Mouse (Mus musculus) neural tube, embryonic 12.5 days (tissue): ENCODE data around the gene Stxbp1. TPM values are rescaled to one million over a fixed set of nuclear protein-coding genes. Genes with fewer than 3 reads are reported as not detected.
"Not testable (repeated sequence)": the region's sequence is repeated elsewhere in the genome, so short reads cannot be mapped to it uniquely, and the experiment has no call there.

Experiments
- ATAC-seq: fragments of 200-750 bp; cut with Nextera tagmentation; 2 replicates; pipeline ENCODE4 v1.8.0; 2017; ENCODE audit warnings: low read depth, mild to moderate bottlenecking, moderate TSS enrichment, moderate library complexity; ENCODE audit not compliant: low FRiP score
- H3K27ac ChIP-seq: fragments of 300-500 bp; sonication (generic); 2 replicates; pipeline ENCODE4 v1.5.1; 2016
- H3K27me3 ChIP-seq: fragments of 300-500 bp; sonication (generic); replicated peaks from 2 replicates; pipeline ENCODE4 v1.6.1; 2016; ENCODE audit warnings: mild to moderate bottlenecking
- H3K36me3 ChIP-seq: fragments of 300-500 bp; sonication (generic); 2 replicates; pipeline ENCODE4 v1.6.1; 2016; ENCODE audit warnings: mild to moderate bottlenecking
- H3K4me1 ChIP-seq: fragments of 300-500 bp; sonication (generic); 2 replicates; pipeline ENCODE4 v1.6.1; 2016
- H3K4me2 ChIP-seq: fragments of 300-500 bp; sonication (generic); replicated peaks from 2 replicates; pipeline ENCODE4 v1.6.1; 2016; ENCODE audit warnings: mild to moderate bottlenecking
- H3K4me3 ChIP-seq: fragments of 300-500 bp; sonication (generic); 2 replicates; pipeline ENCODE4 v1.5.1; 2016
- H3K9ac ChIP-seq: fragments of 300-500 bp; sonication (generic); 2 replicates; pipeline ENCODE4 v1.6.1; 2016; ENCODE audit warnings: mild to moderate bottlenecking
- H3K9me3 ChIP-seq: fragments of 300-500 bp; sonication (generic); 2 replicates; pipeline ENCODE4 v1.6.1; 2016; ENCODE audit warnings: mild to moderate bottlenecking
- WGBS: fragments of 180-500 bp; shearing (Covaris S2); methylation state at CpG from one replicate; pipeline ENCODE4 v1.1.7; 2016; 5-methylcytosine and 5-hydroxymethylcytosine counted together
- polyA plus RNA-seq: library from polyadenylated mRNA; unstranded; fragments of >200 nt; fragmentation: Nextera tagmentation; extraction: Ambion mirVana; gene quantifications from 2 replicates; pipeline ENCODE4 v1.2.1, GENCODE M21; 2016

The Stxbp1 gene
- polyA plus RNA-seq, 1 experiment from 2014 or later: 130 TPM

- Histone ChIP-seq H3K4me2 (no peak overlapping the region), H3K4me3 (no peak overlapping the region), H3K27ac (no peak overlapping the region), H3K27me3 (no peaks in the 10 kb centered on the region), H3K9me3 (no peaks in the 10 kb centered on the region), H3K9ac (no peak overlapping the region), H3K36me3 (no peaks in the 10 kb centered on the region), H3K4me1 (peaks cover 12% of the 10 kb centered on the region)
- no peak for ATAC-seq
- 62% methylated on average over 6 of the region's 6 CpGs for WGBS
Observed at GRCm38 (mm10) chr2:32869721-32870274, 22.8 kb upstream of the Stxbp1 start.

- H3K9me3 ChIP-seq: no peaks in the 10 kb centered on the region
- H3K36me3 ChIP-seq: no peaks in the 10 kb centered on the region
- no peak for ATAC-seq
- no peak overlapping the region for H3K4me3 ChIP-seq
- no peak overlapping the region for H3K27ac ChIP-seq
- no peak overlapping the region for H3K4me2 ChIP-seq
- H3K4me1 ChIP-seq: no peaks in the 10 kb centered on the region; the same call in 1 of the 2 replicates
- 89% methylated on average over 4 of the region's 4 CpGs for WGBS
- H3K9ac ChIP-seq: no peak overlapping the region
- no peaks in the 10 kb centered on the region for H3K27me3 ChIP-seq
Observed at GRCm38 (mm10) chr2:32867354-32867753, 20.3 kb upstream of the Stxbp1 start.

GRCm38 (mm10) chr2:32864755-32865154, 17.7 kb upstream of the Stxbp1 start:
- Histone ChIP-seq H3K4me2 (no peak overlapping the region), H3K9ac (no peak overlapping the region), H3K4me3 (no peak overlapping the region), H3K27ac (no peak overlapping the region), H3K27me3 (no peaks in the 10 kb centered on the region), H3K36me3 (no peaks in the 10 kb centered on the region), H3K9me3 (no peaks in the 10 kb centered on the region), H3K4me1 (no peaks in the 10 kb centered on the region)
- 66% methylated on average over 2 of the region's 2 CpGs for WGBS
- no peak for ATAC-seq

GRCm38 (mm10) chr2:32863317-32863716, 16.3 kb upstream of the Stxbp1 start:
- H3K4me3 ChIP-seq: no peak overlapping the region
- WGBS: 92% methylated on average over 3 of the region's 3 CpGs

GRCm38 (mm10) chr2:32860799-32861198, 13.8 kb upstream of the Stxbp1 start:
- no peak overlapping the region for H3K9ac ChIP-seq
- H3K36me3 ChIP-seq: no peaks in the 10 kb centered on the region
- no peak for ATAC-seq
- no peak overlapping the region for H3K4me2 ChIP-seq
- H3K4me1 ChIP-seq: no peaks in the 10 kb centered on the region
- H3K27me3 ChIP-seq: no peaks in the 10 kb centered on the region
- 68% methylated on average over 8 of the region's 8 CpGs for WGBS
- H3K4me3 ChIP-seq: no peak overlapping the region
- no peak overlapping the region for H3K27ac ChIP-seq
- H3K9me3 ChIP-seq: no peaks in the 10 kb centered on the region

More at GRCm38 (mm10) chr2:32863317-32863716, 16.3 kb upstream of the Stxbp1 start:
- H3K4me1 ChIP-seq: no peaks in the 10 kb centered on the region
- H3K27ac ChIP-seq: no peak overlapping the region
- H3K27me3 ChIP-seq: no peaks in the 10 kb centered on the region
- H3K9ac ChIP-seq: no peak overlapping the region
- ATAC-seq: no peak
- no peak overlapping the region for H3K4me2 ChIP-seq
- H3K36me3 ChIP-seq: no peaks in the 10 kb centered on the region
- H3K9me3 ChIP-seq: no peaks in the 10 kb centered on the region

DNA sequence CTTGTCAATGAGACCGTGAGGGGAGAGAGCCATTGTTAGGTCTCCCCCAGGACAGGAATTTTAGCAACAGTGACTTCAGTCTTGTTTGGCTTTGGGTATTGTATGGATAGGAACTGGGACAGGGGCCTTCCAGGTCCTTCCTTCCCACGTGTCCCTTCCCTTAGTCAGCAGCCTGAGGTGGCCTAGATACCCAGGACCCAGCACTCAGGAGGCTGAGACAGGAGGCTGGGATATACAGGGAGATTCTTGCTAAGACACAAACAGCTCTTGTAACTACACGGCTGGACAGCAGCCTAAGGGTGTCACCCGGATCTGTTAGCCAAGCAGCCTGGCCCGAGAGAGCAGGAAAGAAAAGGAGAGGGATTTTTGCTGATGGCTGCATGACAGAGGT, 12.6 kb upstream of the Stxbp1 start:
- Histone ChIP-seq H3K36me3 (no peaks in the 10 kb centered on the region), H3K4me1 (no peaks in the 10 kb centered on the region), H3K9me3 (no peaks in the 10 kb centered on the region), H3K4me3 (no peak overlapping the region), H3K27ac (no peak overlapping the region), H3K9ac (no peak overlapping the region), H3K27me3 (no peaks in the 10 kb centered on the region), H3K4me2 (no peak overlapping the region)
- 87% methylated on average over 5 of the region's 5 CpGs for WGBS
- no peak for ATAC-seq

DNA sequence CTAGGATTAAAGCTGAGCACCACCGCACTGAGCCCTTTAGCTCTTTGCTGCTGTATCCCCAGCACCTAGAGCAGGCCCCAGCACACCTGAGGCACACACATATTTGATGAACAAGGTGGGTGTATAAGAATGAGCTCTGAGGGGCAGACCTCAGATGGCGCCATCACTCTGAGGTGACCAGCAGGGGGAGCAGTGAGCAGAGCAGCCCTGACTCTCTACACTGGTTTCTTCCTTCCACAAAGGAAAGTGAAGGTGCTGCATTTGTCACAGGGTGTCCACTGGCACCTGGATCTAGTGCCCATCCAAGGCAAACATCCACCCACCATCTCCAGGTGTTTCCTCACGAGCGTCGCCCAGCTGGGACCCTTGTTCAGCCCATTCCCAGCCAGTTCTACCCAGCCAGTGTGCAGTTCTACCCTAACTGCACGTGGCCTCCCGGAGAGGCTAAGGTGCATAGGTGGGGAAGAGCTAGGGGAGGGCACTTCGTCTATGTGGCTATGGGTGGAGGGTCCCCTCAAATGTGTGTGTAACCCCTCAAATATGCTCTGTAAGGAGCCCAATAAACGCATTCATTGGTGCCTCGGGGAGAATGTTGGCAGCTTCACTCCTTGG, 12.1 kb upstream of the Stxbp1 start:
- Histone ChIP-seq H3K4me3 (no peak overlapping the region), H3K9me3 (no peaks in the 10 kb centered on the region), H3K27me3 (no peaks in the 10 kb centered on the region), H3K4me1 (no peaks in the 10 kb centered on the region), H3K4me2 (no peak overlapping the region), H3K9ac (no peak overlapping the region), H3K27ac (no peak overlapping the region), H3K36me3 (no peaks in the 10 kb centered on the region)
- ATAC-seq: peak; percentile 45; the same call in 1 of the 2 replicates
- 43% methylated on average over 10 of the region's 10 CpGs for WGBS

GRCm38 (mm10) chr2:32857584-32857983, 10.5 kb upstream of the Stxbp1 start:
- H3K27ac ChIP-seq: no peak overlapping the region
- H3K4me3 ChIP-seq: no peak overlapping the region
- peaks cover under 1% of the 10 kb centered on the region; the same call in 1 of the 2 replicates for H3K27me3 ChIP-seq
- 2% methylated on average over 7 of the region's 7 CpGs for WGBS
- ATAC-seq: peak; percentile 19; the same call in 1 of the 2 replicates
- H3K9me3 ChIP-seq: no peaks in the 10 kb centered on the region
- no peak overlapping the region for H3K9ac ChIP-seq
- H3K36me3 ChIP-seq: no peaks in the 10 kb centered on the region
- H3K4me2 ChIP-seq: no peak overlapping the region
- no peaks in the 10 kb centered on the region for H3K4me1 ChIP-seq

GRCm38 (mm10) chr2:32855790-32856465, 8.9 kb upstream of the Stxbp1 start:
- ATAC-seq: no peak
- H3K4me1 ChIP-seq: peaks cover 7% of the 10 kb centered on the region
- H3K27ac ChIP-seq: no peak overlapping the region
- no peaks in the 10 kb centered on the region for H3K36me3 ChIP-seq
- 38% methylated on average over 5 of the region's 5 CpGs for WGBS
- H3K9ac ChIP-seq: no peak overlapping the region
- H3K4me3 ChIP-seq: no peak overlapping the region
- H3K4me2 ChIP-seq: no peak overlapping the region
- H3K27me3 ChIP-seq: peaks cover 10% of the 10 kb centered on the region
- no peaks in the 10 kb centered on the region for H3K9me3 ChIP-seq

- peaks cover 7% of the 10 kb centered on the region for H3K4me1 ChIP-seq
- no peaks in the 10 kb centered on the region for H3K36me3 ChIP-seq
- ATAC-seq: no peak
- H3K4me3 ChIP-seq: no peak overlapping the region
- peaks cover 10% of the 10 kb centered on the region for H3K27me3 ChIP-seq
- no peak overlapping the region for H3K27ac ChIP-seq
- no peak overlapping the region for H3K9ac ChIP-seq
- H3K9me3 ChIP-seq: no peaks in the 10 kb centered on the region
- 75% methylated on average over 7 of the region's 7 CpGs for WGBS
- no peak overlapping the region for H3K4me2 ChIP-seq
Observed at GRCm38 (mm10) chr2:32855046-32855785, 8.2 kb upstream of the Stxbp1 start.

- H3K4me2 ChIP-seq: no peak overlapping the region
- H3K9ac ChIP-seq: no peak overlapping the region
- H3K36me3 ChIP-seq: no peaks in the 10 kb centered on the region
- ATAC-seq: no peak
- no peak overlapping the region for H3K4me3 ChIP-seq
- 6% methylated on average over 8 of the region's 8 CpGs for WGBS
- H3K27ac ChIP-seq: no peak overlapping the region
- H3K4me1 ChIP-seq: peaks cover 7% of the 10 kb centered on the region
- peaks cover 10% of the 10 kb centered on the region for H3K27me3 ChIP-seq
- no peaks in the 10 kb centered on the region for H3K9me3 ChIP-seq
Observed at GRCm38 (mm10) chr2:32854206-32854605, 7.2 kb upstream of the Stxbp1 start.

GRCm38 (mm10) chr2:32853716-32854115, 6.7 kb upstream of the Stxbp1 start:
- H3K4me2 ChIP-seq, H3K27ac ChIP-seq, H3K36me3 ChIP-seq, H3K9me3 ChIP-seq, H3K4me1 ChIP-seq, ATAC-seq, H3K9ac ChIP-seq, H3K4me3 ChIP-seq: not testable (repeated sequence)
- WGBS: 75% methylated on average over 4 of the region's 4 CpGs
- H3K27me3 ChIP-seq: peaks cover 10% of the 10 kb centered on the region
